Mouse (Mus musculus): ENCODE results near the gene Vwa3b. TPM values are rescaled to one million over a fixed set of nuclear protein-coding genes. Genes with fewer than 3 reads are reported as not detected.
A peak's percentile ranks its signal among the peaks of the same experiment; 100 is the strongest.
"Not testable (repeated sequence)": the region's sequence is repeated elsewhere in the genome, so short reads cannot be mapped to it uniquely, and the experiment has no call there.

The Vwa3b gene
- polyA plus RNA-seq, 1 experiment = 0.14 TPM

GRCm38 (mm10) chr1:36996561-36997213 lies 29.7 kb upstream of the Vwa3b start:
- Histone ChIP-seq H3K4me3 (ENCODE audit: insufficient read depth, low read depth, low read length) (no peak overlapping the region), H3K27me3 (replicated peaks; ENCODE audit: control insufficient read depth, insufficient read depth, low read length) (no peaks in the 10 kb centered on the region), H3K36me3 (ENCODE audit: control insufficient read depth, insufficient read depth, low read length) (no peaks in the 10 kb centered on the region), H3K27ac (ENCODE audit: insufficient read depth, low read depth, low read length) (peak overlapping the region; percentile 47; the same call in 1 of the 2 replicates), H3K4me1 (ENCODE audit: control insufficient read depth, insufficient read depth, low read length) (no peaks in the 10 kb centered on the region)
- WGBS = 39% methylated on average over 6 of the region's 6 CpGs
- DNase-seq = peak; percentile 78
- TF ChIP-seq CTCF (conservative IDR thresholded peaks at IDR 0.05; ENCODE audit: insufficient read depth, insufficient read length, low read depth, low read length) = no peak
- TF ChIP-seq POLR2A (IDR thresholded peaks at IDR 0.05; ENCODE audit: low read depth, low read length) = no peak

- DNase-seq = peak; percentile 44
Observed at GRCm38 (mm10) chr1:37000307-37000706, 26.1 kb upstream of the Vwa3b start.

GRCm38 (mm10) chr1:37001636-37002315 lies 24.6 kb upstream of the Vwa3b start:
- no peak overlapping the region for H3K4me3 ChIP-seq (ENCODE audit: insufficient read depth, low read depth, low read length)
- H3K27ac ChIP-seq (ENCODE audit: insufficient read depth, low read depth, low read length) = no peak overlapping the region
- no peak for TF ChIP-seq CTCF (conservative IDR thresholded peaks at IDR 0.05; ENCODE audit: insufficient read depth, insufficient read length, low read depth, low read length)
- no peak for TF ChIP-seq POLR2A (IDR thresholded peaks at IDR 0.05; ENCODE audit: low read depth, low read length)
- no peaks in the 10 kb centered on the region for H3K36me3 ChIP-seq (ENCODE audit: control insufficient read depth, insufficient read depth, low read length)
- H3K27me3 ChIP-seq (replicated peaks; ENCODE audit: control insufficient read depth, insufficient read depth, low read length) = no peaks in the 10 kb centered on the region
- no peak for DNase-seq
- no peaks in the 10 kb centered on the region for H3K4me1 ChIP-seq (ENCODE audit: control insufficient read depth, insufficient read depth, low read length)
- 63% methylated on average over 7 of the region's 7 CpGs for WGBS

More at GRCm38 (mm10) chr1:37000307-37000706, 26.1 kb upstream of the Vwa3b start:
- TF ChIP-seq CTCF (conservative IDR thresholded peaks at IDR 0.05; ENCODE audit: insufficient read depth, insufficient read length, low read depth, low read length) = no peak
- no peak for TF ChIP-seq POLR2A (IDR thresholded peaks at IDR 0.05; ENCODE audit: low read depth, low read length)
- Histone ChIP-seq H3K4me3 (ENCODE audit: insufficient read depth, low read depth, low read length) (no peak overlapping the region), H3K4me1 (ENCODE audit: control insufficient read depth, insufficient read depth, low read length) (no peaks in the 10 kb centered on the region), H3K27ac (ENCODE audit: insufficient read depth, low read depth, low read length) (no peak overlapping the region), H3K36me3 (ENCODE audit: control insufficient read depth, insufficient read depth, low read length) (no peaks in the 10 kb centered on the region), H3K27me3 (replicated peaks; ENCODE audit: control insufficient read depth, insufficient read depth, low read length) (no peaks in the 10 kb centered on the region)
- WGBS = 35% methylated on average over 5 of the region's 5 CpGs

- DNase-seq = no peak
- 71% methylated on average over 3 of the region's 3 CpGs for WGBS
- no peaks in the 10 kb centered on the region for H3K27me3 ChIP-seq (replicated peaks; ENCODE audit: control insufficient read depth, insufficient read depth, low read length)
- TF ChIP-seq CTCF (conservative IDR thresholded peaks at IDR 0.05; ENCODE audit: insufficient read depth, insufficient read length, low read depth, low read length) (peak; percentile 21; the same call in 1 of the 2 replicates), POLR2A (IDR thresholded peaks at IDR 0.05; ENCODE audit: low read depth, low read length) (no peak)
- no peak overlapping the region for H3K27ac ChIP-seq (ENCODE audit: insufficient read depth, low read depth, low read length)
- no peaks in the 10 kb centered on the region for H3K36me3 ChIP-seq (ENCODE audit: control insufficient read depth, insufficient read depth, low read length)
- H3K4me1 ChIP-seq (ENCODE audit: control insufficient read depth, insufficient read depth, low read length) = no peaks in the 10 kb centered on the region
- H3K4me3 ChIP-seq (ENCODE audit: insufficient read depth, low read depth, low read length) = no peak overlapping the region
Observed at GRCm38 (mm10) chr1:37002316-37003008, 23.9 kb upstream of the Vwa3b start.

- H3K27me3 ChIP-seq (replicated peaks; ENCODE audit: control insufficient read depth, insufficient read depth, low read length) = no peaks in the 10 kb centered on the region
- H3K36me3 ChIP-seq (ENCODE audit: control insufficient read depth, insufficient read depth, low read length) = no peaks in the 10 kb centered on the region
- no peaks in the 10 kb centered on the region for H3K4me1 ChIP-seq (ENCODE audit: control insufficient read depth, insufficient read depth, low read length)
- TF ChIP-seq CTCF (conservative IDR thresholded peaks at IDR 0.05; ENCODE audit: insufficient read depth, insufficient read length, low read depth, low read length) = no peak
- TF ChIP-seq POLR2A (IDR thresholded peaks at IDR 0.05; ENCODE audit: low read depth, low read length) = no peak
- no peak overlapping the region for H3K27ac ChIP-seq (ENCODE audit: insufficient read depth, low read depth, low read length)
- no peak for DNase-seq
- 72% methylated on average over 8 of the region's 8 CpGs for WGBS
- no peak overlapping the region for H3K4me3 ChIP-seq (ENCODE audit: insufficient read depth, low read depth, low read length)
Observed at GRCm38 (mm10) chr1:37004533-37004932, 21.9 kb upstream of the Vwa3b start.

- no peak overlapping the region for H3K4me3 ChIP-seq (ENCODE audit: insufficient read depth, low read depth, low read length)
- no peak overlapping the region for H3K27ac ChIP-seq (ENCODE audit: insufficient read depth, low read depth, low read length)
- no peak for DNase-seq
- no peaks in the 10 kb centered on the region for H3K36me3 ChIP-seq (ENCODE audit: control insufficient read depth, insufficient read depth, low read length)
- TF ChIP-seq POLR2A (IDR thresholded peaks at IDR 0.05; ENCODE audit: low read depth, low read length) (no peak), CTCF (conservative IDR thresholded peaks at IDR 0.05; ENCODE audit: insufficient read depth, insufficient read length, low read depth, low read length) (no peak)
- 88% methylated on average over 5 of the region's 5 CpGs for WGBS
- no peaks in the 10 kb centered on the region for H3K4me1 ChIP-seq (ENCODE audit: control insufficient read depth, insufficient read depth, low read length)
- H3K27me3 ChIP-seq (replicated peaks; ENCODE audit: control insufficient read depth, insufficient read depth, low read length) = no peaks in the 10 kb centered on the region
Observed at GRCm38 (mm10) chr1:37005036-37005435, 21.4 kb upstream of the Vwa3b start.

- DNase-seq = not testable (repeated sequence)
Observed at GRCm38 (mm10) chr1:37006529-37006928, 19.9 kb upstream of the Vwa3b start.

More at GRCm38 (mm10) chr1:37006529-37006928, 19.9 kb upstream of the Vwa3b start:
- 88% methylated on average over 11 of the region's 11 CpGs for WGBS
- H3K36me3 ChIP-seq (ENCODE audit: control insufficient read depth, insufficient read depth, low read length); H3K4me3 ChIP-seq (ENCODE audit: insufficient read depth, low read depth, low read length); H3K27me3 ChIP-seq (replicated peaks; ENCODE audit: control insufficient read depth, insufficient read depth, low read length); H3K27ac ChIP-seq (ENCODE audit: insufficient read depth, low read depth, low read length); H3K4me1 ChIP-seq (ENCODE audit: control insufficient read depth, insufficient read depth, low read length): not testable (repeated sequence)

Measured in kidney, adult 2 months (tissue).